Mouse (Mus musculus) intestine, postnatal 0 days (tissue): ENCODE measurements around the gene Defb36. TPM values are rescaled to one million over a fixed set of nuclear protein-coding genes. Genes with fewer than 3 reads are reported as not detected.

ENCODE experiments used
- ATAC-seq: fragments of 200-750 bp; cut with Nextera tagmentation; 2 replicates; pipeline ENCODE4 v1.8.0; 2017; ENCODE audit warnings: mild to moderate bottlenecking, moderate TSS enrichment, moderate library complexity
- H3K27ac ChIP-seq: fragments of 300-500 bp; sonication (generic); 2 replicates; pipeline ENCODE4 v1.5.1; 2014; ENCODE audit warnings: mild to moderate bottlenecking, low read depth, low read length, moderate library complexity
- H3K27me3 ChIP-seq: fragments of 300-500 bp; sonication (generic); replicated peaks from 2 replicates; pipeline ENCODE4 v1.6.1; 2014; ENCODE audit warnings: low read length, mixed read lengths; ENCODE audit not compliant: control insufficient read depth, insufficient read depth
- H3K36me3 ChIP-seq: fragments of 300-500 bp; sonication (generic); 2 replicates; pipeline ENCODE4 v1.6.1; 2014; ENCODE audit warnings: mild to moderate bottlenecking, moderate library complexity; ENCODE audit not compliant: control insufficient read depth, insufficient read depth
- H3K4me1 ChIP-seq: fragments of 300-500 bp; sonication (generic); replicated peaks from 2 replicates; pipeline ENCODE4 v1.6.1; 2014; ENCODE audit warnings: antibody characterized with exemption, low read length, mixed read lengths; ENCODE audit not compliant: control insufficient read depth, insufficient read depth
- H3K4me2 ChIP-seq: fragments of 300-500 bp; sonication (generic); replicated peaks from 2 replicates; pipeline ENCODE4 v1.6.1; 2014; ENCODE audit warnings: low read depth, mild to moderate bottlenecking, moderate library complexity
- H3K4me3 ChIP-seq: fragments of 300-500 bp; sonication (generic); 2 replicates; pipeline ENCODE4 v1.5.1; 2014; ENCODE audit warnings: low read depth, low read length
- H3K9ac ChIP-seq: fragments of 300-500 bp; sonication (generic); 2 replicates; pipeline ENCODE4 v1.6.1; 2014; ENCODE audit warnings: mild to moderate bottlenecking, low read depth, low read length
- H3K9me3 ChIP-seq: fragments of 300-500 bp; sonication (generic); 2 replicates; pipeline ENCODE4 v1.6.1; 2016; ENCODE audit warnings: mixed run types; ENCODE audit not compliant: control insufficient read depth
- CTCF ChIP-seq: sonication (generic); IDR thresholded peaks from 2 replicates; pipeline ENCODE4 v1.5.1; 2016; ENCODE audit warnings: low read depth, mild to moderate bottlenecking, control low read depth, antibody characterized with exemption, moderate library complexity
- WGBS: fragments of 180-500 bp; shearing (Covaris S2); extraction: QIAGEN DNeasy Blood & Tissue Kit; methylation state at CpG from one replicate; pipeline ENCODE4 v1.1.7; 2014; 5-methylcytosine and 5-hydroxymethylcytosine counted together
- polyA plus RNA-seq: library from polyadenylated mRNA; unstranded; fragments of >200 nt; fragmentation: Nextera tagmentation; extraction: Ambion mirVana; gene quantifications from 2 replicates; pipeline ENCODE4 v1.2.1, GENCODE M21; 2015

Defb36 gene
- polyA plus RNA-seq, 1 experiment from 2014 or later: not detected

- no peak overlapping the region for H3K4me2 ChIP-seq
- H3K27ac ChIP-seq: no peak overlapping the region
- no peaks in the 10 kb centered on the region for H3K36me3 ChIP-seq
- H3K4me1 ChIP-seq: no peaks in the 10 kb centered on the region
- H3K4me3 ChIP-seq: no peak overlapping the region
- WGBS: 19% methylated on average over 1 of the region's 1 CpGs
- no peak overlapping the region for H3K9ac ChIP-seq
- ATAC-seq: no peak
- H3K27me3 ChIP-seq: peaks cover 24% of the 10 kb centered on the region
- H3K9me3 ChIP-seq: no peaks in the 10 kb centered on the region
- TF ChIP-seq CTCF: no peak
Measured at GRCm38 (mm10) chr2:152625256-152625655, 21.1 kb downstream of the Defb36 start.

- Histone ChIP-seq H3K4me3 (peak within 1 kb of the TSS; percentile 46), H3K9ac (peak within 1 kb of the TSS; percentile 17), H3K4me2 (peak within 1 kb of the TSS; percentile 64), H3K4me1 (no peaks in the 10 kb centered on the region), H3K27me3 (peaks cover 24% of the 10 kb centered on the region), H3K27ac (no peak within 1 kb of the TSS), H3K36me3 (no peaks in the 10 kb centered on the region), H3K9me3 (no peaks in the 10 kb centered on the region)
- WGBS: 2% methylated on average over 54 of the region's 59 CpGs
- TF ChIP-seq CTCF: no peak
- peak; percentile 31; the same call in 1 of the 2 replicates for ATAC-seq
Measured at GRCm38 (mm10) chr2:152626774-152627591, 22.9 kb downstream of the Defb36 start, which contains the start of gene Rem1. TSS of gene Rem1 (plus strand) at chr2:152626951.

- no peaks in the 10 kb centered on the region for H3K9me3 ChIP-seq
- no peak for TF ChIP-seq CTCF
- H3K27ac ChIP-seq: no peak overlapping the region
- peaks cover 24% of the 10 kb centered on the region for H3K27me3 ChIP-seq
- WGBS: 58% methylated on average over 17 of the region's 17 CpGs
- ATAC-seq: no peak
- H3K4me2 ChIP-seq: peak overlapping the region; percentile 64
- H3K36me3 ChIP-seq: no peaks in the 10 kb centered on the region
- H3K4me3 ChIP-seq: peak overlapping the region; percentile 46
- H3K4me1 ChIP-seq: no peaks in the 10 kb centered on the region
- no peak overlapping the region for H3K9ac ChIP-seq
Measured at GRCm38 (mm10) chr2:152628066-152628465, 23.9 kb downstream of the Defb36 start.

- Histone ChIP-seq H3K36me3 (no peaks in the 10 kb centered on the region), H3K4me1 (no peaks in the 10 kb centered on the region), H3K9ac (no peak overlapping the region), H3K27me3 (peaks cover 29% of the 10 kb centered on the region), H3K4me2 (no peak overlapping the region), H3K4me3 (no peak overlapping the region), H3K9me3 (no peaks in the 10 kb centered on the region), H3K27ac (no peak overlapping the region)
- 33% methylated on average over 3 of the region's 3 CpGs for WGBS
- TF ChIP-seq CTCF: no peak
- ATAC-seq: no peak
Measured at GRCm38 (mm10) chr2:152629239-152629638, 25.1 kb downstream of the Defb36 start.

GRCm38 (mm10) chr2:152629904-152630303, 25.8 kb downstream of the Defb36 start:
- WGBS: 79% methylated on average over 6 of the region's 6 CpGs
- Histone ChIP-seq H3K4me2 (no peak overlapping the region), H3K36me3 (no peaks in the 10 kb centered on the region), H3K9ac (no peak overlapping the region), H3K27ac (no peak overlapping the region), H3K4me3 (no peak overlapping the region), H3K9me3 (no peaks in the 10 kb centered on the region), H3K27me3 (peaks cover 29% of the 10 kb centered on the region), H3K4me1 (no peaks in the 10 kb centered on the region)
- TF ChIP-seq CTCF: no peak
- no peak for ATAC-seq

- Histone ChIP-seq H3K4me1 (no peaks in the 10 kb centered on the region), H3K27ac (no peak overlapping the region), H3K4me2 (no peak overlapping the region), H3K36me3 (no peaks in the 10 kb centered on the region), H3K9ac (no peak overlapping the region), H3K27me3 (peaks cover 5% of the 10 kb centered on the region; the same call in 1 of the 2 replicates), H3K9me3 (no peaks in the 10 kb centered on the region), H3K4me3 (no peak overlapping the region)
- no peak for ATAC-seq
- no peak for TF ChIP-seq CTCF
- 34% methylated on average over 17 of the region's 17 CpGs for WGBS
Measured at GRCm38 (mm10) chr2:152633334-152633733, 29.2 kb downstream of the Defb36 start.
